Mouse (Mus musculus) spleen, adult 2 months (tissue): Measurements from ENCODE around the gene Fam163b. TPM values are rescaled to one million over a fixed set of nuclear protein-coding genes. Genes with fewer than 3 reads are reported as not detected.

ENCODE experiments used
- DNase-seq, 2 experiments: peaks; one replicate each; pipeline versions ENCODE4 v3.0.0 to v3.0.0-alpha.2; 2012 to 2021; ENCODE audit warnings: low spot score in 2 of 2, low read depth in 1 of 2
- H3K27ac ChIP-seq: fragments of 200-500 bp; 2 replicates; pipeline ENCODE4 v1.5.1; 2012; ENCODE audit warnings: low read length, inconsistent platforms; ENCODE audit not compliant: insufficient read depth
- H3K27me3 ChIP-seq: fragments of 200-500 bp; 2 replicates; pipeline ENCODE4 v1.6.1; 2012; ENCODE audit warnings: mild to moderate bottlenecking, moderate library complexity, low read length, inconsistent platforms; ENCODE audit not compliant: control insufficient read depth, insufficient read depth
- H3K36me3 ChIP-seq: fragments of 200-500 bp; 2 replicates; pipeline ENCODE4 v1.6.1; 2012; ENCODE audit warnings: mild to moderate bottlenecking, low read length, inconsistent platforms; ENCODE audit not compliant: control insufficient read depth, insufficient read depth
- H3K4me1 ChIP-seq: fragments of 200-500 bp; 2 replicates; pipeline ENCODE4 v1.6.1; 2011; ENCODE audit warnings: inconsistent platforms; ENCODE audit not compliant: control insufficient read depth, insufficient read depth, insufficient read length
- H3K4me3 ChIP-seq: fragments of 200-500 bp; 2 replicates; pipeline ENCODE4 v1.5.1; 2011; ENCODE audit warnings: mild to moderate bottlenecking, inconsistent platforms; ENCODE audit not compliant: insufficient read depth, insufficient read length; ENCODE audit errors: extremely low read depth
- CTCF ChIP-seq: fragments of 200-500 bp; IDR thresholded peaks from 2 replicates; pipeline ENCODE4 v1.5.1; 2011; ENCODE audit warnings: mild to moderate bottlenecking, inconsistent platforms; ENCODE audit not compliant: insufficient read depth, insufficient read length, insufficient replicate concordance; ENCODE audit errors: extremely low read depth
- POLR2A ChIP-seq: fragments of 200-500 bp; IDR thresholded peaks from 2 replicates; pipeline ENCODE4 v1.6.1; 2011; ENCODE audit warnings: low read depth, low read length, inconsistent platforms
- WGBS: fragments of 180-500 bp; shearing (Covaris S2); methylation state at CpG from one replicate; pipeline ENCODE4 v1.1.7; 2018; 5-methylcytosine and 5-hydroxymethylcytosine counted together
- polyA plus RNA-seq: library from polyadenylated mRNA; depleted of rRNA; stranded (reverse); fragments of >200 nt; gene quantifications from 2 replicates; pipeline ENCODE4 v1.2.3, GENCODE M21; 2012

Fam163b gene
- polyA plus RNA-seq, 1 experiment: not detected

GRCm38 (mm10) chr2:27156596-27156995, 14.3 kb upstream of the Fam163b start:
- DNase-seq: no peak
- 91% methylated on average over 6 of the region's 6 CpGs for WGBS
- no peak overlapping the region for H3K4me3 ChIP-seq

DNA sequence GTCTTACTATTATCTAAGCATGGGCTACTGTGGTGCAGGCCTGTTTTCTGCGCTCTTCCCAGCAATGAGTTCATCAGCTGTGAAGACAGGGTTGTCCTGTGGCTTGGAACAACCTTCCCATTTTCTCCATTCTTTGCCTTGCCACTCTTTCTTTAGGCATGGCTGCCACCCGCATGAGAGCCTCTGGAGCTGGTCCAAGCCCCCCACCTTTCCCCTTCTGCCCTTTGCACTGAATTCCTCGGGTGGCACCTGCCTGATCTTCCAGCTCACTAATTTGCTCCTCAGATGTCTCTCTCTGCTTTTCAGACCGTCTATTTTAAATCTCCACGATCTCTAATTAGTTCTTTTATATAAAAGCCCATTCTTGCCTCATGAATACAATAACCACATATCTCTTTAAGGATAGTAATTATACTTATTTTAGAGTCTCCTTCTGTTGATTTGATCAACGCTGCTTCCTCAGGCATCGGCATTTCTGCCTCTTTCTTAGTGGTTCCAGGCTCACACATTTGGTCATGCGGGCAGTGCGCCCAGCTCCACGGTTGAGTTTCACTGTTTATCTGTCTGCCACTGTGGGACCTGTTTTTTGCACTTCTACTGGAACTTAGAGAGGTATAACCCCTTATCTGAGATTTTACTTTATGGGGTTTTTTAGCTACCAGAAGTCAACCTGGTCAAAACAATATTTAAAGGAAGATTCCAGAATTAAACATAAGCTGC, 12.3 kb upstream of the Fam163b start:
- no peaks in the 10 kb centered on the region for H3K27me3 ChIP-seq
- DNase-seq: no peak
- H3K36me3 ChIP-seq: no peaks in the 10 kb centered on the region
- no peak overlapping the region for H3K27ac ChIP-seq
- H3K4me1 ChIP-seq: no peaks in the 10 kb centered on the region
- WGBS: 85% methylated on average over 10 of the region's 10 CpGs
- H3K4me3 ChIP-seq: no peak overlapping the region
- TF ChIP-seq CTCF (no peak), POLR2A (no peak)

More at GRCm38 (mm10) chr2:27156596-27156995, 14.3 kb upstream of the Fam163b start:
- Histone ChIP-seq H3K27me3 (no peaks in the 10 kb centered on the region), H3K4me1 (no peaks in the 10 kb centered on the region), H3K36me3 (no peaks in the 10 kb centered on the region), H3K27ac (no peak overlapping the region)
- no peak for TF ChIP-seq POLR2A
- no peak for TF ChIP-seq CTCF

DNA sequence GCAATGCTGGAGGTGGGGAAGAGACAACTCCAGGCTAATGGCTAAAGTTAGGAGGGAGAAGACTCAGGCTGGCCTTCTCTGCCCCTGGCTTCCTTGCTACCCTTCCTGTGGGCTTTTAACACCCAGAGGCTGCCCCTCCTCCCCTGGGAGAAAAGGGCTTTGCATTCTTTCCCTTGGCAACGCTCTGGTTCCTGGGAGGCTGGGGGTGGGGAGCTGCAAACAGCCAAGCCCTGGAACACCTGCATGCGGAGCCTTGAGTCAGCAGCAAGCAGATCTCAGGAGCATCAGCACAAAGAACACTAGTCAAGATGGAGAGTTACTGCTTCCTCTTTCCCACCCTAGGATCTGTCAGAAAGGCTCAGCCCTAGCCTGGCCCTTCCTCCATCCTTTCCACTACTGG, 7.2 kb upstream of the Fam163b start:
- WGBS: 15% methylated on average over 2 of the region's 2 CpGs
- H3K36me3 ChIP-seq: no peaks in the 10 kb centered on the region
- no peak for DNase-seq
- no peak overlapping the region for H3K4me3 ChIP-seq
- no peaks in the 10 kb centered on the region for H3K27me3 ChIP-seq
- TF ChIP-seq CTCF: no peak
- no peak for TF ChIP-seq POLR2A
- no peak overlapping the region for H3K27ac ChIP-seq
- no peaks in the 10 kb centered on the region for H3K4me1 ChIP-seq

GRCm38 (mm10) chr2:27146840-27147239, 4.5 kb upstream of the Fam163b start:
- DNase-seq: no peak
- no peaks in the 10 kb centered on the region for H3K36me3 ChIP-seq
- H3K27me3 ChIP-seq: peaks cover 4% of the 10 kb centered on the region; the same call in 1 of the 2 replicates
- H3K27ac ChIP-seq: no peak overlapping the region
- TF ChIP-seq CTCF (no peak), POLR2A (no peak)
- WGBS: 63% methylated on average over 6 of the region's 6 CpGs
- H3K4me3 ChIP-seq: no peak overlapping the region
- peaks cover 4% of the 10 kb centered on the region; the same call in 1 of the 2 replicates for H3K4me1 ChIP-seq

DNA sequence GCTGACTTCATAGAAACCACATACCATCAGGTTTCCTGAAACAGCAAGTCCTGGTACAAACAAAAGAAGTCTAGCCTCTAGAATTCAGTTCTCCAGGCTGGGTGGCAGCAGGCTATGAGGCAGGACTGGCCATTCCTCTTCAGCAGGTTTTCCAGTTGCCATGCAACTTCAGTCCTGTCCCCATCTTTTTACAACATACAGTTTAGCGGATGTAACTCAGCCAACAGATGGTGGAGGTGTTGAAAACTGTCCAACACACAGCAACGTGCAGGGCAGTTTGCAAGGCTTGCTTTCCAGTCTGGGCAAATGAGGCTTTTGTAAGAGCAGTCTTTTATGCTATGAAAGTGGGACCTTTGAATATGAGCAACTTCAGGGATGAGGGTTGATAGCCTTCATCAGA, 2.7 kb upstream of the Fam163b start:
- 75% methylated on average over 2 of the region's 2 CpGs for WGBS
- DNase-seq: no peak
- H3K4me3 ChIP-seq: no peak overlapping the region
- H3K36me3 ChIP-seq: no peaks in the 10 kb centered on the region
- no peak overlapping the region for H3K27ac ChIP-seq
- TF ChIP-seq POLR2A (no peak), CTCF (no peak)
- H3K4me1 ChIP-seq: peaks cover 4% of the 10 kb centered on the region; the same call in 1 of the 2 replicates
- peaks cover 4% of the 10 kb centered on the region; the same call in 1 of the 2 replicates for H3K27me3 ChIP-seq

GRCm38 (mm10) chr2:27138356-27138755, 3.9 kb downstream of the Fam163b start:
- 52% methylated on average over 4 of the region's 4 CpGs for WGBS
- H3K4me3 ChIP-seq: no peak overlapping the region
- DNase-seq: no peak
- no peak overlapping the region for H3K27ac ChIP-seq
- peaks cover 4% of the 10 kb centered on the region; the same call in 1 of the 2 replicates for H3K27me3 ChIP-seq
- TF ChIP-seq CTCF (no peak), POLR2A (no peak)
- no peaks in the 10 kb centered on the region for H3K36me3 ChIP-seq
- H3K4me1 ChIP-seq: peaks cover 4% of the 10 kb centered on the region; the same call in 1 of the 2 replicates

DNA sequence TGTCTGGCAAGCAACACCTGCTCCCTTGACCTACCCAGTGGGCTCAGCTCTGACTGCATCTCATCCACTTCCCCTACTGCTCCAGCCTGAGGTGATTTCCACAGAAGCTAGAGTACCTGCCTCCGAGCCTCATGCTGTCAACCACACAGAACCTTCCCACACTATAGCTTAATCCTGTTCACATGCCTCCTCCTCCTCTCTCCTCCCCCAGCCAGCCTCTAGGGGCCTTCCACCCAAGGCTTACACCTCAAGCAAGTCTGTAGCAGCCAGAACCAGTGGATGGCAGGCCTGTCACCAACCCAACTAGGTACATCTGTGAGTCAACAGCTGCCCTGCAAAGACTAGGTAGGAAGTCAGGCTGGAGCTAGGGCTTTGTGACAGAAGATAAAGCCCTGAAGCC, 5.5 kb downstream of the Fam163b start:
- WGBS: 75% methylated on average over 1 of the region's 1 CpGs
- Histone ChIP-seq H3K36me3 (no peaks in the 10 kb centered on the region), H3K27ac (no peak overlapping the region), H3K4me3 (no peak overlapping the region), H3K27me3 (no peaks in the 10 kb centered on the region), H3K4me1 (no peaks in the 10 kb centered on the region)
- TF ChIP-seq POLR2A (no peak), CTCF (no peak)
- DNase-seq: no peak
